Mouse (Mus musculus) forebrain, embryonic 16.5 days (tissue): ENCODE results near the gene Gm11011. TPM values are rescaled to one million over a fixed set of nuclear protein-coding genes. Genes with fewer than 3 reads are reported as not detected.

Experiments used
- ATAC-seq: fragments of 200-750 bp; cut with Nextera tagmentation; 2 replicates; pipeline ENCODE4 v1.8.0; 2017; ENCODE audit warnings: mild to moderate bottlenecking, moderate library complexity
- H3K27ac ChIP-seq: fragments of 300-500 bp; sonication (generic); 2 replicates; pipeline ENCODE4 v1.5.1; 2014; ENCODE audit warnings: low read length, control low read depth
- H3K27me3 ChIP-seq: fragments of 300-500 bp; sonication (generic); replicated peaks from 2 replicates; pipeline ENCODE4 v1.6.1; 2014; ENCODE audit warnings: low read length; ENCODE audit not compliant: control insufficient read depth, insufficient read depth
- H3K36me3 ChIP-seq: fragments of 300-500 bp; sonication (generic); 2 replicates; pipeline ENCODE4 v1.6.1; 2014; ENCODE audit not compliant: control insufficient read depth, insufficient read depth
- H3K4me1 ChIP-seq: fragments of 300-500 bp; sonication (generic); replicated peaks from 2 replicates; pipeline ENCODE4 v1.6.1; 2014; ENCODE audit warnings: low read length; ENCODE audit not compliant: control insufficient read depth, insufficient read depth
- H3K4me2 ChIP-seq: fragments of 300-500 bp; sonication (generic); 2 replicates; pipeline ENCODE4 v1.6.1; 2014; ENCODE audit warnings: mild to moderate bottlenecking, low read length, control low read depth
- H3K4me3 ChIP-seq: fragments of 300-500 bp; sonication (generic); replicated peaks from 2 replicates; pipeline ENCODE4 v1.5.1; 2014; ENCODE audit warnings: mild to moderate bottlenecking, low read length, control low read depth
- H3K9ac ChIP-seq: fragments of 300-500 bp; sonication (generic); replicated peaks from 2 replicates; pipeline ENCODE4 v1.6.1; 2014; ENCODE audit warnings: low read depth, low read length, control low read depth
- H3K9me3 ChIP-seq: fragments of 300-500 bp; sonication (generic); 2 replicates; pipeline ENCODE4 v1.6.1; 2016; ENCODE audit warnings: low read length; ENCODE audit not compliant: control insufficient read depth
- WGBS: fragments of 180-500 bp; shearing (Covaris S2); extraction: QIAGEN DNeasy Blood & Tissue Kit; methylation state at CpG from one replicate; pipeline ENCODE4 v1.1.7; 2014; 5-methylcytosine and 5-hydroxymethylcytosine counted together
- polyA plus RNA-seq: library from polyadenylated mRNA; unstranded; fragments of >200 nt; fragmentation: Nextera tagmentation; extraction: Ambion mirVana; gene quantifications from 2 replicates; pipeline ENCODE4 v1.2.1, GENCODE M21; 2015

Gene Gm11011
- polyA plus RNA-seq, 1 experiment from 2014 or later, result not detected

- H3K27me3 ChIP-seq, result no peaks in the 10 kb centered on the region
- H3K27ac ChIP-seq, result no peak overlapping the region
- ATAC-seq, result no peak
- no peaks in the 10 kb centered on the region for H3K36me3 ChIP-seq
- H3K4me3 ChIP-seq, result no peak overlapping the region
- 62% methylated on average over 6 of the region's 6 CpGs for WGBS
- H3K4me1 ChIP-seq, result peaks cover 13% of the 10 kb centered on the region
- H3K9ac ChIP-seq, result no peak overlapping the region
- H3K4me2 ChIP-seq, result no peak overlapping the region
- no peaks in the 10 kb centered on the region for H3K9me3 ChIP-seq
These were observed 28.5 kb upstream of the Gm11011 start for GRCm38 (mm10) chr2:169615998-169616397.

GRCm38 (mm10) chr2:169614683-169615082 lies 27.1 kb upstream of the Gm11011 start:
- no peak overlapping the region for H3K4me3 ChIP-seq
- no peak for ATAC-seq
- H3K27ac ChIP-seq, result no peak overlapping the region
- H3K9me3 ChIP-seq, result no peaks in the 10 kb centered on the region
- no peak overlapping the region for H3K4me2 ChIP-seq
- H3K36me3 ChIP-seq, result no peaks in the 10 kb centered on the region
- 51% methylated on average over 4 of the region's 4 CpGs for WGBS
- H3K9ac ChIP-seq, result no peak overlapping the region
- no peaks in the 10 kb centered on the region; the same call in 1 of the 2 replicates for H3K27me3 ChIP-seq
- peaks cover 12% of the 10 kb centered on the region for H3K4me1 ChIP-seq

- Histone ChIP-seq H3K4me3 (no peak overlapping the region), H3K4me1 (peaks cover 19% of the 10 kb centered on the region), H3K27me3 (no peaks in the 10 kb centered on the region; the same call in 1 of the 2 replicates), H3K9me3 (no peaks in the 10 kb centered on the region), H3K4me2 (no peak overlapping the region), H3K36me3 (no peaks in the 10 kb centered on the region), H3K9ac (no peak overlapping the region), H3K27ac (no peak overlapping the region)
- 18% methylated on average over 7 of the region's 7 CpGs for WGBS
- ATAC-seq, result no peak
These were observed 24.0 kb upstream of the Gm11011 start for GRCm38 (mm10) chr2:169611557-169611956.

- no peak for ATAC-seq
- H3K9ac ChIP-seq, result no peak overlapping the region
These were observed 23.3 kb upstream of the Gm11011 start for GRCm38 (mm10) chr2:169610882-169611281.

GRCm38 (mm10) chr2:169609956-169610355 lies 22.4 kb upstream of the Gm11011 start:
- no peak for ATAC-seq
- Histone ChIP-seq H3K9ac (no peak overlapping the region), H3K4me2 (no peak overlapping the region), H3K4me1 (peaks cover 20% of the 10 kb centered on the region), H3K27ac (no peak overlapping the region), H3K27me3 (no peaks in the 10 kb centered on the region; the same call in 1 of the 2 replicates), H3K9me3 (no peaks in the 10 kb centered on the region), H3K4me3 (no peak overlapping the region), H3K36me3 (no peaks in the 10 kb centered on the region)
- 48% methylated on average over 13 of the region's 13 CpGs for WGBS

More at GRCm38 (mm10) chr2:169610882-169611281, 23.3 kb upstream of the Gm11011 start:
- peaks cover 20% of the 10 kb centered on the region for H3K4me1 ChIP-seq
- H3K4me2 ChIP-seq, result no peak overlapping the region
- 86% methylated on average over 8 of the region's 8 CpGs for WGBS
- no peaks in the 10 kb centered on the region for H3K9me3 ChIP-seq
- no peak overlapping the region for H3K27ac ChIP-seq
- H3K4me3 ChIP-seq, result no peak overlapping the region
- H3K36me3 ChIP-seq, result no peaks in the 10 kb centered on the region
- no peaks in the 10 kb centered on the region; the same call in 1 of the 2 replicates for H3K27me3 ChIP-seq

GRCm38 (mm10) chr2:169607787-169608186 lies 20.2 kb upstream of the Gm11011 start:
- Histone ChIP-seq H3K4me3 (no peak overlapping the region), H3K36me3 (no peaks in the 10 kb centered on the region), H3K4me1 (peaks cover 20% of the 10 kb centered on the region), H3K27me3 (no peaks in the 10 kb centered on the region; the same call in 1 of the 2 replicates), H3K4me2 (no peak overlapping the region), H3K9ac (no peak overlapping the region), H3K9me3 (no peaks in the 10 kb centered on the region), H3K27ac (no peak overlapping the region)
- 63% methylated on average over 2 of the region's 2 CpGs for WGBS
- ATAC-seq, result no peak

- WGBS, result 66% methylated on average over 13 of the region's 13 CpGs
- no peak overlapping the region for H3K4me3 ChIP-seq
These were observed 19.5 kb upstream of the Gm11011 start for GRCm38 (mm10) chr2:169606901-169607678.

GRCm38 (mm10) chr2:169600163-169600562 lies 12.6 kb upstream of the Gm11011 start:
- Histone ChIP-seq H3K9ac (no peak overlapping the region), H3K4me1 (peaks cover 34% of the 10 kb centered on the region), H3K27me3 (no peaks in the 10 kb centered on the region), H3K4me2 (no peak overlapping the region), H3K4me3 (no peak overlapping the region), H3K27ac (peak overlapping the region; percentile 5; the same call in 1 of the 2 replicates), H3K36me3 (no peaks in the 10 kb centered on the region), H3K9me3 (no peaks in the 10 kb centered on the region)
- 47% methylated on average over 6 of the region's 6 CpGs for WGBS
- ATAC-seq, result peak; percentile 52; the same call in 1 of the 2 replicates

More at GRCm38 (mm10) chr2:169606901-169607678, 19.5 kb upstream of the Gm11011 start:
- H3K9me3 ChIP-seq, result no peaks in the 10 kb centered on the region
- no peaks in the 10 kb centered on the region; the same call in 1 of the 2 replicates for H3K27me3 ChIP-seq
- ATAC-seq, result no peak
- no peak overlapping the region for H3K9ac ChIP-seq
- no peak overlapping the region for H3K4me2 ChIP-seq
- no peaks in the 10 kb centered on the region for H3K36me3 ChIP-seq
- H3K27ac ChIP-seq, result no peak overlapping the region
- H3K4me1 ChIP-seq, result peaks cover 15% of the 10 kb centered on the region

GRCm38 (mm10) chr2:169599591-169599990 lies 12.0 kb upstream of the Gm11011 start:
- peaks cover 34% of the 10 kb centered on the region for H3K4me1 ChIP-seq
- no peaks in the 10 kb centered on the region for H3K27me3 ChIP-seq
- no peak for ATAC-seq
- peak overlapping the region; percentile 16; the same call in 1 of the 2 replicates for H3K27ac ChIP-seq
- H3K9ac ChIP-seq, result no peak overlapping the region
- no peaks in the 10 kb centered on the region for H3K36me3 ChIP-seq
- 69% methylated on average over 4 of the region's 4 CpGs for WGBS
- no peak overlapping the region for H3K4me2 ChIP-seq
- no peaks in the 10 kb centered on the region for H3K9me3 ChIP-seq
- H3K4me3 ChIP-seq, result no peak overlapping the region
